In genomic region chr8:128002806-128003205, GRCm38 (mm10) we compare ENCODE assay signal across 16 mouse cellular contexts.
"Had no signal": no experiment of that assay in that cellular context is flagged by ENCODE, and none has a peak within 500 bp of the region (broad histone marks: within the 10 kb centered on the region; RNA-seq: fewer than 3 reads in every experiment).

No protein-coding gene starts in this region.

- H3K4me3 ChIP-seq: midbrain, embryonic 10.5 days; myocyte; neural tube, embryonic 13.5 days; neural tube, embryonic 15.5 days had no signal

- H3K9me3 ChIP-seq: midbrain, embryonic 10.5 days; neural tube, embryonic 13.5 days; neural tube, embryonic 15.5 days had no signal

- DNase-seq: lung, adult 18-20 months; lung, postnatal 10 days; lung, postnatal 4 days; midbrain, embryonic 14.5 days; retina, postnatal 1 day; right cerebral cortex, adult 18-20 months; right cerebral cortex, postnatal 25 days; right cerebral cortex, postnatal 4 days; spleen, adult 18-20 months; thymus, adult 18-20 months; thymus, postnatal 14 days; thymus, postnatal 36 days had no signal

- H3K36me3 ChIP-seq: midbrain, embryonic 10.5 days; neural tube, embryonic 13.5 days; neural tube, embryonic 15.5 days had no signal

- H3K27me3 ChIP-seq: neural tube, embryonic 13.5 days; neural tube, embryonic 15.5 days had no signal

- H3K27ac ChIP-seq: midbrain, embryonic 10.5 days; neural tube, embryonic 13.5 days; neural tube, embryonic 15.5 days had no signal
